Mouse (Mus musculus) C2C12 (cell line): ENCODE measurements around the gene Ubap1. TPM values are rescaled to one million over a fixed set of nuclear protein-coding genes. Genes with fewer than 3 reads are reported as not detected.

ENCODE experiments used
- H3K27me3 ChIP-seq: one replicate; pipeline ENCODE4 v1.6.1; 2011; ENCODE audit not compliant: control insufficient read depth, insufficient read depth, insufficient read length
- H3K36me3 ChIP-seq: one replicate; pipeline ENCODE4 v1.6.1; 2011; ENCODE audit not compliant: control insufficient read depth, insufficient read depth
- H3K4me3 ChIP-seq: one replicate; pipeline ENCODE4 v1.5.1; 2011; ENCODE audit warnings: mild to moderate bottlenecking, control low read depth; ENCODE audit not compliant: poor library complexity, insufficient read depth, severe bottlenecking
- H3K79me2 ChIP-seq: one replicate; pipeline ENCODE4 v1.6.1; 2011; ENCODE audit not compliant: control insufficient read depth, insufficient read depth
- H3K79me3 ChIP-seq: one replicate; pipeline ENCODE4 v1.6.1; 2011; ENCODE audit warnings: low read depth, control low read depth
- H3ac ChIP-seq: one replicate; pipeline ENCODE3; 2011; ENCODE audit warnings: low read depth; ENCODE audit not compliant: control insufficient read depth, insufficient read length
- CEBPB ChIP-seq: IDR thresholded peaks from one replicate; pipeline ENCODE4 v1.6.1; 2011; ENCODE audit warnings: low read depth, mild to moderate bottlenecking, control low read depth, moderate library complexity
- CTCF ChIP-seq: IDR thresholded peaks from one replicate; pipeline ENCODE4 v1.5.1; 2011; ENCODE audit not compliant: control insufficient read depth, insufficient read depth, insufficient read length
- FOSL1 ChIP-seq: IDR thresholded peaks from one replicate; pipeline ENCODE4 v1.8.0; 2011; ENCODE audit warnings: mild to moderate bottlenecking, low read length; ENCODE audit not compliant: poor library complexity, insufficient read depth, severe bottlenecking
- MAX ChIP-seq: IDR thresholded peaks from one replicate; pipeline ENCODE4 v1.6.1; 2011; ENCODE audit warnings: mild to moderate bottlenecking, control low read depth
- MYOD1 ChIP-seq: IDR thresholded peaks from one replicate; pipeline ENCODE4 v1.6.1; 2011; ENCODE audit warnings: low read depth; ENCODE audit not compliant: control insufficient read depth, insufficient read length
- MYOG ChIP-seq: IDR thresholded peaks from one replicate; pipeline ENCODE4 v1.6.1; 2011; ENCODE audit not compliant: control insufficient read depth, insufficient read length; ENCODE audit errors: extremely low read depth
- USF1 ChIP-seq: IDR thresholded peaks from one replicate; pipeline ENCODE4 v1.6.1; 2011; ENCODE audit warnings: low read depth, mild to moderate bottlenecking, control low read depth, moderate library complexity
- polyA plus RNA-seq: library from polyadenylated mRNA; unstranded; fragments of >200 nt; fragmentation: generic; extraction: Trizol; gene quantifications from one replicate; pipeline ENCODE4 v1.2.1, GENCODE M21; 2012; ENCODE audit warnings: missing spikeins

Gene Ubap1
- polyA plus RNA-seq, 1 experiment = 20.0 TPM

- peaks cover 73% of the 10 kb centered on the region for H3K36me3 ChIP-seq
- no peak for TF ChIP-seq CTCF
- no peak for TF ChIP-seq USF1
- no peak for TF ChIP-seq MYOG
- H3K79me2 ChIP-seq = peaks cover 48% of the 10 kb centered on the region
- no peaks in the 10 kb centered on the region for H3K27me3 ChIP-seq
- H3K4me3 ChIP-seq = no peak overlapping the region
- H3ac ChIP-seq = no peak overlapping the region
- H3K79me3 ChIP-seq = peaks cover 19% of the 10 kb centered on the region
These were observed 37.7 kb downstream of the Ubap1 start for GRCm38 (mm10) chr4:41386412-41386975.

GRCm38 (mm10) chr4:41387755-41388469, 39.1 kb downstream of the Ubap1 start:
- Histone ChIP-seq H3K27me3 (no peaks in the 10 kb centered on the region), H3K4me3 (no peak overlapping the region), H3K79me3 (peaks cover 16% of the 10 kb centered on the region), H3ac (no peak overlapping the region), H3K79me2 (peaks cover 39% of the 10 kb centered on the region), H3K36me3 (peaks cover 82% of the 10 kb centered on the region)
- TF ChIP-seq MAX (no peak), MYOD1 (no peak), USF1 (no peak), FOSL1 (no peak), CEBPB (no peak), CTCF (no peak), MYOG (no peak)

GRCm38 (mm10) chr4:41388616-41389015, 39.8 kb downstream of the Ubap1 start:
- Histone ChIP-seq H3K36me3 (peaks cover 84% of the 10 kb centered on the region), H3K27me3 (no peaks in the 10 kb centered on the region), H3K4me3 (no peak overlapping the region), H3K79me3 (peaks cover 16% of the 10 kb centered on the region), H3ac (no peak overlapping the region), H3K79me2 (peaks cover 32% of the 10 kb centered on the region)
- no peak for TF ChIP-seq MAX
- no peak for TF ChIP-seq CEBPB
- TF ChIP-seq MYOD1 = no peak
- TF ChIP-seq USF1 = no peak
- no peak for TF ChIP-seq MYOG
- TF ChIP-seq CTCF = no peak
- no peak for TF ChIP-seq FOSL1

GRCm38 (mm10) chr4:41389240-41389639, 40.4 kb downstream of the Ubap1 start:
- peaks cover 85% of the 10 kb centered on the region for H3K36me3 ChIP-seq
- no peak overlapping the region for H3K4me3 ChIP-seq
- H3K79me2 ChIP-seq = peaks cover 27% of the 10 kb centered on the region
- no peaks in the 10 kb centered on the region for H3K27me3 ChIP-seq
- no peak overlapping the region for H3ac ChIP-seq
- no peak for TF ChIP-seq MYOD1
- no peak for TF ChIP-seq MYOG
- no peak for TF ChIP-seq FOSL1
- TF ChIP-seq CEBPB = no peak
- TF ChIP-seq USF1 = no peak
- no peak for TF ChIP-seq MAX
- no peak for TF ChIP-seq CTCF
- peaks cover 12% of the 10 kb centered on the region for H3K79me3 ChIP-seq

DNA sequence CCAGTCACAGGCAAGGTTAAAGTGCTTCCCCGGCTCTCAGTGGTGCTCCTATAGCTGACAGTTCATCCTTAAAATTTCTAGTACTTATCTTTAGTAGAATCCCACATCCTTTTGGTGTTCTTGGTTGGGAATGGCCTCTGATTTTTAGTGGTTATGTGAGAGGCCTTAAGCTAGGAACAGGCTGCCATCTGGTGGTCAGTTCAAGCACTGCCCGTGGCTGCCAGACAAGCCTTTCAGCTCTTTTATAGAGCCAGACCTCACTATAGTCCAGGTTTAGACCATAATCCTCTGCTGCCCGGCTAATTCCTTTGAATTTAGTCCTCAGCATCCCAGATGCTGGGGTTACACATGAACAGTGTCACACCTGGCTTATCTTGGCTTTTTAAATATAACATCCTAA, 41.3 kb downstream of the Ubap1 start:
- H3K27me3 ChIP-seq = no peaks in the 10 kb centered on the region
- no peak overlapping the region for H3K4me3 ChIP-seq
- H3ac ChIP-seq = no peak overlapping the region
- peaks cover 18% of the 10 kb centered on the region for H3K79me2 ChIP-seq
- H3K36me3 ChIP-seq = peaks cover 78% of the 10 kb centered on the region
- TF ChIP-seq CTCF (peak; percentile 74), MYOD1 (no peak)
- peaks cover 10% of the 10 kb centered on the region for H3K79me3 ChIP-seq

DNA sequence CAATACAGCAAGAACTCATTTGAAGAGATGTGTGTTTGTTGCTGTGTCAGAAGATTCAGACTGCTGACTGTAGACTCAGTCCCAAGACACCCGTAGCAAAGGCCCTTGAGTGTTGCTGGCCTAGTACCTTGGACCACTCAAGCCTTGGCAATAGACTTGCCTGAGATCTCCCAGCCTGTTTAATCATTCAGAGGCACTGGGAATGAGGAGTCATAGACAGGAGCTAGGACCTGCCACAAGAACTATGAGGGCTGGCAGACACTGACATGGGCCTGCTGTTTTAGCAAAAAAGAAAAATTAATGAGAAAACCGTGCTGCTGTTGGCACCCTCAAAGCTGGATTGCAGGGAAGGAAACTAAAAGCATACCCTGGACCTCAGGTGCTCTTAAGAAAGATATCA, 42.2 kb downstream of the Ubap1 start:
- no peak overlapping the region for H3K4me3 ChIP-seq
- peaks cover 73% of the 10 kb centered on the region for H3K36me3 ChIP-seq
- H3K27me3 ChIP-seq = no peaks in the 10 kb centered on the region
- H3ac ChIP-seq = no peak overlapping the region
- no peak for TF ChIP-seq CTCF
- no peak for TF ChIP-seq MYOG
- no peak for TF ChIP-seq FOSL1
- no peak for TF ChIP-seq CEBPB
- no peak for TF ChIP-seq MYOD1
- TF ChIP-seq USF1 = no peak
- no peak for TF ChIP-seq MAX
- peaks cover 11% of the 10 kb centered on the region for H3K79me2 ChIP-seq
- peaks cover 6% of the 10 kb centered on the region for H3K79me3 ChIP-seq
